Mouse (Mus musculus) embryonic facial prominence, embryonic 11.5 days (tissue): ENCODE measurements around the gene Meis1. TPM values are rescaled to one million over a fixed set of nuclear protein-coding genes. Genes with fewer than 3 reads are reported as not detected.
A peak's percentile ranks its signal among the peaks of the same experiment; 100 is the strongest.

Source experiments
- ATAC-seq: fragments of 200-750 bp; cut with Nextera tagmentation; replicated peaks from 2 replicates; pipeline ENCODE4 v1.8.0; 2017; ENCODE audit warnings: low read depth; ENCODE audit not compliant: insufficient number of reproducible peaks, low FRiP score, low TSS enrichment
- DNase-seq: peaks from one replicate; pipeline ENCODE4 v3.0.0-alpha.2; 2015; ENCODE audit warnings: low spot score
- H3K27ac ChIP-seq: fragments of 300-500 bp; sonication (generic); replicated peaks from 2 replicates; pipeline ENCODE4 v1.5.1; 2014; ENCODE audit warnings: mild to moderate bottlenecking, low read depth, low read length, control low read depth
- H3K27me3 ChIP-seq: fragments of 300-500 bp; sonication (generic); 2 replicates; pipeline ENCODE4 v1.6.1; 2014; ENCODE audit warnings: mild to moderate bottlenecking, low read length, moderate library complexity, mixed read lengths; ENCODE audit not compliant: control insufficient read depth, insufficient read depth
- H3K36me3 ChIP-seq: fragments of 300-500 bp; sonication (generic); replicated peaks from 2 replicates; pipeline ENCODE4 v1.6.1; 2014; ENCODE audit warnings: low read depth, mild to moderate bottlenecking, low read length, moderate library complexity, mixed read lengths; ENCODE audit not compliant: control insufficient read depth, insufficient read depth
- H3K4me1 ChIP-seq: fragments of 300-500 bp; sonication (generic); 2 replicates; pipeline ENCODE4 v1.6.1; 2014; ENCODE audit warnings: low read length, mixed read lengths; ENCODE audit not compliant: control insufficient read depth, insufficient read depth
- H3K4me2 ChIP-seq: fragments of 300-500 bp; sonication (generic); 2 replicates; pipeline ENCODE4 v1.6.1; 2014; ENCODE audit warnings: low read depth, mild to moderate bottlenecking, control low read depth, low read length, moderate library complexity
- H3K4me3 ChIP-seq: fragments of 300-500 bp; sonication (generic); 2 replicates; pipeline ENCODE4 v1.5.1; 2014; ENCODE audit warnings: low read depth, low read length, control low read depth
- H3K9ac ChIP-seq: fragments of 300-500 bp; sonication (generic); replicated peaks from 2 replicates; pipeline ENCODE4 v1.6.1; 2014; ENCODE audit warnings: mild to moderate bottlenecking, control low read depth, low read length
- H3K9me3 ChIP-seq: fragments of 300-500 bp; sonication (generic); replicated peaks from 2 replicates; pipeline ENCODE4 v1.6.1; 2016; ENCODE audit warnings: mild to moderate bottlenecking, low read length, inconsistent platforms, mixed read lengths; ENCODE audit not compliant: control insufficient read depth
- WGBS: fragments of 180-500 bp; shearing (Covaris S2); extraction: QIAGEN DNeasy Blood & Tissue Kit; methylation state at CpG from one replicate; pipeline ENCODE4 v1.1.7; 2014; 5-methylcytosine and 5-hydroxymethylcytosine counted together
- polyA plus RNA-seq: library from polyadenylated mRNA; unstranded; fragments of >200 nt; fragmentation: Nextera tagmentation; extraction: Ambion mirVana; gene quantifications from 2 replicates; pipeline ENCODE4 v1.2.1, GENCODE M21; 2014

Meis1 gene
- polyA plus RNA-seq, 1 experiment from 2014 or later, result 91.2 TPM

GRCm38 (mm10) chr11:18883507-18883881 lies 135.3 kb downstream of the Meis1 start:
- no peak overlapping the region for H3K9ac ChIP-seq
- no peak overlapping the region for H3K4me2 ChIP-seq
- H3K27me3 ChIP-seq, result no peaks in the 10 kb centered on the region
- ATAC-seq, result peak; percentile 74
- no peaks in the 10 kb centered on the region for H3K9me3 ChIP-seq
- H3K36me3 ChIP-seq, result no peaks in the 10 kb centered on the region
- peak; percentile 73 for DNase-seq
- H3K4me1 ChIP-seq, result no peaks in the 10 kb centered on the region
- H3K27ac ChIP-seq, result no peak overlapping the region
- 50% methylated on average over 2 of the region's 2 CpGs for WGBS
- H3K4me3 ChIP-seq, result no peak overlapping the region

DNA sequence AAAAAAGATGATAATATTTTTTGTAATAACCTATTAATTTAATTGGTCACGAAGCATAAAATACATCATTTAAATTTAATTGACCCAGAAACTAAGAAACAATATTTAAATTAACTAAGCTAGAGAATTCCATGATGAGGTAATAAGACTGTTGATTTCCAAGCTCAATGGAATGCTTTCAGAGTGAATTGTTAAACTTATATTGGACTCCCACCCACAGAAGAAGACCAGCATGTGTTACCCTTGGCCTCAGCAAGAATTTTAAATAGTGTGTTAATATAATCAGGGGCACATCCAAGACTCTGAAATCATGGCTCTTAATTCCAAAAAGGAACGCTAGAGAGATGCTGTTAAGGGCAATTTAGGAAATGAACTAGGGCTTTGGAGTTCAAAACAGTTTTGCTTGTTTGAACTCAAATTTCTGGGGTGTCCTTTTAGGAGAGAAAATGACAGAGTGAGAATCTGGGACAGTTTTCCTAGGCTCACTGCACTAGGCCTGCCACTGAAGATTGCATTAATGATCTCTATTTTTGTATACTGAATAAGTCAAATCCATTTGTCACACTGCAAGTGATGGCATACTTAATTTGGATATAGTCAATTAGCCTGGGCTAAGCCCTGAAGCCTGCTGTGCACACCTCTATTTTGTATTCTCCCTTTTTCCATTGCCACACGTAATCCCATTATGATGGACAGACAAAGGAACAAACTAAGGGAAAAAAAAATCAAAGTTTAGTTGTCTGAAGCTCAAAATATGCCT lies 135.9 kb downstream of the Meis1 start:
- DNase-seq (no peak), ATAC-seq (no peak; the same call in 1 of the 2 replicates)
- H3K9ac ChIP-seq, result no peak overlapping the region
- H3K9me3 ChIP-seq, result no peaks in the 10 kb centered on the region
- H3K27ac ChIP-seq, result no peak overlapping the region
- no peaks in the 10 kb centered on the region for H3K4me1 ChIP-seq
- no peaks in the 10 kb centered on the region for H3K36me3 ChIP-seq
- no peak overlapping the region for H3K4me3 ChIP-seq
- 49% methylated on average over 3 of the region's 3 CpGs for WGBS
- no peak overlapping the region for H3K4me2 ChIP-seq
- H3K27me3 ChIP-seq, result no peaks in the 10 kb centered on the region

- H3K4me3 ChIP-seq, result no peak overlapping the region
- no peaks in the 10 kb centered on the region for H3K36me3 ChIP-seq
- no peak overlapping the region for H3K27ac ChIP-seq
- 78% methylated on average over 5 of the region's 5 CpGs for WGBS
- H3K27me3 ChIP-seq, result no peaks in the 10 kb centered on the region
- no peaks in the 10 kb centered on the region for H3K4me1 ChIP-seq
- no peak overlapping the region for H3K4me2 ChIP-seq
- no peaks in the 10 kb centered on the region for H3K9me3 ChIP-seq
- no peak for ATAC-seq
- H3K9ac ChIP-seq, result no peak overlapping the region
- no peak for DNase-seq
Measured at GRCm38 (mm10) chr11:18882315-18882714, 136.5 kb downstream of the Meis1 start.

DNA sequence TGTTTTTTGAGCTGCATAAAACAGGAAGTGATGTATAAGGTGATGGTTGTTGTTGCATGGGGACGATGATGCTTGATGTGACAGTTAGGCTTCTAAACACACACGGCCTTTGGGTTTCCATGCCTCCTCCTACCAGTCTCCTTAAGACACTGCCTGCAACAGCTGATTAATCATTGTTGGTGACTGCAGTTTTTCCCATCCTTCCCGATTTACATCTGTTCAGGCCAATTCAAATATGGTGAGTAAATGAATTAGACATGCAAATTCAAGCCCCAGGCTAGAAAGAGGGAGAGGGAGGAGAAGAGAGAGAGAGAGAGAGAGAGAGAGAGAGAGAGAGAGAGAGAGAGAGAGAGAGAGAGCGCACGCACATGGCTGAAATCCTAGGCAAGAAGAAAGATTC lies 138.0 kb downstream of the Meis1 start:
- Histone ChIP-seq H3K9me3 (no peaks in the 10 kb centered on the region), H3K4me2 (no peak overlapping the region), H3K9ac (no peak overlapping the region), H3K4me3 (no peak overlapping the region), H3K27me3 (peaks cover 2% of the 10 kb centered on the region; the same call in 1 of the 2 replicates), H3K4me1 (no peaks in the 10 kb centered on the region), H3K36me3 (no peaks in the 10 kb centered on the region), H3K27ac (no peak overlapping the region)
- ATAC-seq (no peak), DNase-seq (no peak)
- WGBS, result 58% methylated on average over 5 of the region's 5 CpGs

- Histone ChIP-seq H3K4me3 (no peak overlapping the region), H3K27ac (no peak overlapping the region), H3K9me3 (no peaks in the 10 kb centered on the region), H3K36me3 (no peaks in the 10 kb centered on the region), H3K9ac (no peak overlapping the region), H3K4me1 (no peaks in the 10 kb centered on the region), H3K27me3 (peaks cover 8% of the 10 kb centered on the region; the same call in 1 of the 2 replicates), H3K4me2 (no peak overlapping the region)
- no CpG with 5 or more reads among the region's 1 CpGs for WGBS
- no peak for ATAC-seq
- DNase-seq, result no peak
Measured at GRCm38 (mm10) chr11:18879456-18879818, 139.3 kb downstream of the Meis1 start.

DNA sequence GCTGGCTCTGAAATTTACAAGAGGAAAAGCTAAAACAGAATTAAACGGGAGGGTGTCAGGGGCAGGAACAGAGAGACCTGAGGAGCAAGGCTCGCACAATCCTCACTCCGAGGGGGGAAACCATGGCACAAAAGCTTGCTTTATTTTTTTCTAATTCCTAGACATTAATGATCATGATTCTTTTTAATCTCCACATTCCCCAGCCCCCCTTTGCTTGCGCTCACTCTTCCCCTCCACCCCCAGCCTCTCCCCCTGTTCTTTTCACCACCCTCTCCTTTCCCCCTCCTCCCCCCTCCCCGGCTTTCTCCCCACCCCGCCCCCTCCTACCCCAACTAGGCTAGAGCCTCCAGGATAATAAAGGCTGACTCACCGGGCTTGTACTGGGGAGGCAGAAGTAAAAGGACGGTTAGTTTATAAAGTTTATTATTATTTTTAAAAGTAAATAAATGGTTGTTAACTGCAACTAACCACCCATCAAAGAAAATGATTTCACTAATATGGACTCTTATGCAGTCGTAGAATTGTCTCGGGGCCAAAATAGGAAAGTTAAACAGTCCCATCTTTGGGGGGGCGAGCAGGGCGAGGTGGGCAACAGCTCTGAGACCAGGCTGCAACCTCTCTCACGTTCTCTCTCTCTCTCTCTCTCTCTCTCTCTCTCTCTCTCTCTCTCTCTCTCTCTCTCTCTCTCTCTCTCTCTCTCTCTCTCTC lies 139.9 kb downstream of the Meis1 start:
- ATAC-seq (no peak), DNase-seq (peak; percentile 56)
- peak overlapping the region; percentile 82 for H3K4me2 ChIP-seq
- no peaks in the 10 kb centered on the region for H3K4me1 ChIP-seq
- under 1% methylated on average over 13 of the region's 13 CpGs for WGBS
- H3K4me3 ChIP-seq, result 0 out of 2 replicates have a peak overlapping the region, but pooled peaks have one; percentile 7
- no peaks in the 10 kb centered on the region for H3K36me3 ChIP-seq
- no peaks in the 10 kb centered on the region for H3K9me3 ChIP-seq
- H3K9ac ChIP-seq, result peak overlapping the region; percentile 27; the same call in 1 of the 2 replicates
- peaks cover 8% of the 10 kb centered on the region; the same call in 1 of the 2 replicates for H3K27me3 ChIP-seq
- H3K27ac ChIP-seq, result no peak overlapping the region; the same call in 1 of the 2 replicates

DNA sequence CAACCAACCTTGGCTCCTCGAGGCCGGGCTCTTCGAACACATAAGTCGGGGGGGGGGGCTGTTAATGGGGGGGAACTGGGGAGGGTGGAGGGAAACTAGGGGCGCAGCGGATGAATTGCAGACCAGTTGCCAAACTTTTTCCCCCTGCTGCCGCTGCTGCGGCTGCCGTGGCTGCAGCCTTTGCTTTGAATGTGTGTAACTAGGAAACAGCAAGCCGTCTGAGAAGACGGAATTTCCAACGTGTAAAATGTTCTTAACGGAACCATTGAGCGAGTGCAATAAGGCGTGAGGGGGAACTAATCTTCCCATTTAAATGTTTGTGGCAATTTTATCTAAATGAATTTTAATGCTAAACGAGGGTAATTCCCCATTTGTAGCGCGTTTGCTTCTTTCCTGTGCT lies 140.8 kb downstream of the Meis1 start:
- Histone ChIP-seq H3K4me2 (peak overlapping the region; percentile 82), H3K9ac (peak overlapping the region; percentile 58), H3K9me3 (no peaks in the 10 kb centered on the region), H3K27me3 (peaks cover 8% of the 10 kb centered on the region), H3K4me1 (no peaks in the 10 kb centered on the region), H3K4me3 (peak overlapping the region; percentile 37), H3K36me3 (no peaks in the 10 kb centered on the region), H3K27ac (peak overlapping the region; percentile 75)
- peak; percentile 75 for DNase-seq
- ATAC-seq, result 0 out of 2 replicates have a peak, but pooled peaks have one; percentile 2
- under 1% methylated on average over 18 of the region's 18 CpGs for WGBS

GRCm38 (mm10) chr11:18877626-18878011 lies 141.2 kb downstream of the Meis1 start:
- DNase-seq, result peak; percentile 90
- Histone ChIP-seq H3K9me3 (no peaks in the 10 kb centered on the region), H3K9ac (peak overlapping the region; percentile 58), H3K27me3 (peaks cover 8% of the 10 kb centered on the region), H3K4me3 (peak overlapping the region; percentile 37), H3K27ac (peak overlapping the region; percentile 75), H3K4me2 (peak overlapping the region; percentile 82), H3K36me3 (no peaks in the 10 kb centered on the region), H3K4me1 (no peaks in the 10 kb centered on the region)
- ATAC-seq, result peak; percentile 75
- 0% methylated on average over 23 of the region's 27 CpGs for WGBS
